Mouse (Mus musculus) layer of hippocampus, adult 18-20 months (tissue): ENCODE data around the gene Polr3f. TPM values are rescaled to one million over a fixed set of nuclear protein-coding genes. Genes with fewer than 3 reads are reported as not detected.
A peak's percentile ranks its signal among the peaks of the same experiment; 100 is the strongest.

Experiments
- DNase-seq, 2 experiments: peaks; one replicate each; pipeline ENCODE4 v3.0.0; 2022; ENCODE audit warnings: low spot score in 2 of 2
- long read RNA-seq: library from polyadenylated mRNA; stranded (forward); transcript quantifications from one replicate; pipeline ENCODE4 v2.0.0, GENCODE M21; 2021
- total RNA-seq, 2 experiments: library from RNA; stranded (reverse); gene quantifications; 2 replicates each; pipeline ENCODE4 v1.2.3; 2021

Polr3f gene
- total RNA-seq: 10 to 100 TPM; 25.5 to 26.5 TPM
- long read RNA-seq, full-length matches to known transcripts: 5 of 9 reads
- long read RNA-seq, partial matches to known transcripts: 0 of 9 reads
- long read RNA-seq, other reads (novel, unspliced or antisense): 4 of 9 reads

- peak; percentile 97 to 99 for DNase-seq
Measured at GRCm38 (mm10) chr2:144526981-144527820, at the start of gene Polr3f, which contains the start of gene Dzank1. TSS of gene Polr3f (plus strand) at chr2:144527718. TSS of gene Dzank1 (minus strand) at chr2:144527414.

- peak; percentile 42 to 57 for DNase-seq
Measured at GRCm38 (mm10) chr2:144479421-144479820, 48.1 kb upstream of the Polr3f start.

GRCm38 (mm10) chr2:144484084-144484483 is 43.4 kb upstream of the Polr3f start:
- DNase-seq: no peak

- no peak for DNase-seq
Measured at GRCm38 (mm10) chr2:144485439-144485838, 42.1 kb upstream of the Polr3f start.

GRCm38 (mm10) chr2:144487476-144487875 is 40.0 kb upstream of the Polr3f start:
- DNase-seq: no peak

GRCm38 (mm10) chr2:144489342-144489741 is 38.2 kb upstream of the Polr3f start:
- no peak for DNase-seq

GRCm38 (mm10) chr2:144502134-144502533 is 25.4 kb upstream of the Polr3f start:
- DNase-seq: peak in 1 of 2 experiments; percentile 10

GRCm38 (mm10) chr2:144514619-144515018 is 12.9 kb upstream of the Polr3f start:
- DNase-seq: no peak

GRCm38 (mm10) chr2:144519772-144520171 is 7.7 kb upstream of the Polr3f start:
- no peak for DNase-seq

GRCm38 (mm10) chr2:144525856-144526255 is 1.7 kb upstream of the Polr3f start:
- peak in 1 of 2 experiments; percentile 32 for DNase-seq

- no peak for DNase-seq
Measured at GRCm38 (mm10) chr2:144527821-144528174, 280 bp downstream of the Polr3f start.

- no peak for DNase-seq
Measured at GRCm38 (mm10) chr2:144537123-144537522, 9.6 kb downstream of the Polr3f start.

- DNase-seq: no peak
Measured at GRCm38 (mm10) chr2:144541246-144541645, 13.7 kb downstream of the Polr3f start.

- no peak for DNase-seq
Measured at GRCm38 (mm10) chr2:144543670-144544069, 16.2 kb downstream of the Polr3f start.

GRCm38 (mm10) chr2:144544630-144545029 is 17.1 kb downstream of the Polr3f start:
- no peak for DNase-seq

- no peak for DNase-seq
Measured at GRCm38 (mm10) chr2:144545061-144545460, 17.5 kb downstream of the Polr3f start.

- no peak for DNase-seq
Measured at GRCm38 (mm10) chr2:144545481-144545880, 18.0 kb downstream of the Polr3f start.

GRCm38 (mm10) chr2:144547559-144547958 is 20.0 kb downstream of the Polr3f start:
- DNase-seq: no peak

GRCm38 (mm10) chr2:144550529-144550928 is 23.0 kb downstream of the Polr3f start, which contains the start of gene Rbbp9:
TSS of gene Rbbp9 (minus strand) at chr2:144550869.
- peak; percentile 61 to 81 for DNase-seq

GRCm38 (mm10) chr2:144553905-144554304 is 26.4 kb downstream of the Polr3f start:
- no peak for DNase-seq

GRCm38 (mm10) chr2:144555286-144555819 is 27.8 kb downstream of the Polr3f start:
- DNase-seq: no peak

- DNase-seq: peak; percentile 96 to 99
Measured at GRCm38 (mm10) chr2:144555820-144556552, 28.5 kb downstream of the Polr3f start, which contains the start of gene Sec23b. TSS of gene Sec23b (plus strand) at chr2:144556229.
